Mouse (Mus musculus): Measurements from ENCODE around the gene Gh. TPM values are rescaled to one million over a fixed set of nuclear protein-coding genes. Genes with fewer than 3 reads are reported as not detected.

Gene Gh
- polyA plus RNA-seq, 1 experiment, result not detected

DNA sequence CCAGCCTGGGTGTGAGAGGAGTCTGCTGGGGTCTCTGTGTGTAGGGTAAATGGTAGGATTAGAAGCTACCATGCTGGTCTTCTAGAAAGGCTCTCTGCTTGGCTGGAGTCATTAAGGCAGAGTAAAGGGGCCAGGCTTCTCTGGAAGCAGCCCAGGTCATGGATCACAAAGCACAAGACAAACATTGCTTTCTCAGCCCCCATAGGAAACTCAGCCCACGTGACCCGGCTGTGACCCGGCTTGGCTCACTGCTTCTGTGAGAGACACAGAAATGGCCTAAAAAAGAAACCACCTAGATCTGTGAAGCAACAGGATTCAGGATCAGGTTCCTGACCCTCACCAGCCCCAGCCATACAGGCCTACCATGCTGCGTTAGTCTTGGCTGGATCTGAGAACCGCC lies 23.2 kb upstream of the Gh start:
- Histone ChIP-seq H3K4me3 (ENCODE audit: insufficient read depth, low read depth, low read length) (no peak overlapping the region), H3K27ac (replicated peaks; ENCODE audit: low read depth, low read length) (no peak overlapping the region), H3K4me1 (ENCODE audit: control insufficient read depth, insufficient read depth, insufficient read length, low read length) (no peaks in the 10 kb centered on the region)

DNA sequence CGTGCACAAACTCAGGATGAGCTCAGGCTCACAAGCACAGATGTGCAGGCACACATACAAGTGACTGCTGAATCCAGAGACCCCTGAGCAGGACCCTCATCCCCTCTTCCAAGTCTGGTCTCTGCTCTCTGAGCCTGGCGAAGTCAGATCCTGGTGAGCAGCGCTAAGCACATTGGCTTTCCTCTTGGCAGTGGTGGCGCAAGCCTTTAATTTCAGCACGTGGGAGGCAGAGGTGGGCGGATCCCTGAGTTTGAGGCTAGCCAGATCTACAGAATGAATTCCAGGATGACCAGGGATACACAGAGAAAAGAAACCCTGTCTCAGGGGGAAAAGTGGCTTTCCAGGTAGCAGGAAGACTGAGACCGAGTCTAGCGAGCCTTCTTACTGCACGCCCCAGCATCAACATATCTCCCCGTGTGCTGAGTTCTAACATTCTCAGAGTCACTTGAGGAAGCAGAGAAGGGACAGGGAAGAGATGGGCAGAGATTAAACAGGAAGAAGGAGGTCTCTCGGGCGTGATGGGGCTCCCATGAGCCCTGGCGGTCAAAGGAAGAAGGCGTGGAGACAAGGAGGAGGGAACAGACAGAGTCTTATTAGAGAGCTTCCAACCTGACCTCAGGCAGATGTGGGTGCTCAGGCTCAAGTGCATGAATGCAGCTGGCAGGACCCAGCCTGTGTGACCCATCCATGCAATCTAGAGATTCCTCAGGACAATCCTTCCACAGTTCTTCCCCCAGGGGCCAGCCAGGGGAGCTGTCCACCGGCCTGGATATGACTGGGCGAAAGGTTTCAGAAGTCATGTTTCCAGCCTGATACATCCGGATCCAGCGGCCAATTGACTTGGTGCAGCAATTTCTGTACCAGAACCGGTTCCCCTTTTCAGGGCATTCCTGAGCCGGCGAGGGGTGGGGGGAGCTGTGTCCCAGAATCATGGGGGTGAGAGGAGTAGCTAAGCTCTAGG lies 17.0 kb upstream of the Gh start:
- peaks cover 4% of the 10 kb centered on the region for H3K4me1 ChIP-seq (ENCODE audit: control insufficient read depth, insufficient read depth, insufficient read length, low read length)
- peak overlapping the region; percentile 48 for H3K27ac ChIP-seq (replicated peaks; ENCODE audit: low read depth, low read length)
- H3K4me3 ChIP-seq (ENCODE audit: insufficient read depth, low read depth, low read length), result peak overlapping the region; percentile 24

DNA sequence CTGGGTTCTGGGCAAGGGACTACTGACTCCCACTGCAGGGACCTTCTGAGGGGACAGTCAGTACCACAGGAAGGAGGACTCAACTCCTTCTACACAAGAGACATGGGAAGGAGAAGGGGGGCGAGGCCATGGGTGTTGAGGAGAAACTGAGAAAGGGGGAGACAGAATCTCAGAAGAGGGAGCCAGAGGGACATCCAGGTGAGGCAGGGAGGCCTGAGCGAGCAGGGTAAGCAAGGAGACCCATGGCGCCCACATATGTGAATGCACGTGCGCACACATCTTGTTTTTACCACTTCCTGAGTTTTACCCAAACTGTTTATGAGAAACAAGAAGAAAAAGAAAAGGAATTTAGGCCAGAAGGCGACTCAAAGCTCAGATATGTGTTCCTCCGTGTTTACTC lies 16.1 kb upstream of the Gh start:
- H3K4me3 ChIP-seq (ENCODE audit: insufficient read depth, low read depth, low read length), result no peak overlapping the region
- H3K27ac ChIP-seq (replicated peaks; ENCODE audit: low read depth, low read length), result no peak overlapping the region
- H3K4me1 ChIP-seq (ENCODE audit: control insufficient read depth, insufficient read depth, insufficient read length, low read length), result peaks cover 4% of the 10 kb centered on the region

DNA sequence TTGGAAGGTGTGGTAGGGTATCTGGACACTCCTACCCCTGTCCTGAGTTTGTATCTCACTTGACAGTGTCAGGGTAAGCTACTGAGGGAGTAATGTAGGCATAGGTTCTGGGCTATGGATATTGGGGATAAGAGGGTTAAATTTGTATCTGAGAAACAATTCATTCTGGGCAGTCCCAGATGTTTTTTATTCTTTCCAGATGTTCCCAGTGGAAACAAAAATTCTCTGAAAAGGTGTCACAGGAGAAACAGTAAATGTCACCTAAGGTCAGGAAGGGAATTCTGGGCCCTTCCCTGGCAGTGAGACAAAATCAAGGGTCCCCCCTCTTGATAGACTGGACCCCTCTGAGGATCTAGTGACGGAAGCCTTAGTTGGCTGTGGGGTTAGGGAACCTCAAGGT lies 14.8 kb upstream of the Gh start:
- no peak overlapping the region for H3K27ac ChIP-seq (replicated peaks; ENCODE audit: low read depth, low read length)
- peaks cover 4% of the 10 kb centered on the region for H3K4me1 ChIP-seq (ENCODE audit: control insufficient read depth, insufficient read depth, insufficient read length, low read length)
- no peak overlapping the region for H3K4me3 ChIP-seq (ENCODE audit: insufficient read depth, low read depth, low read length)

DNA sequence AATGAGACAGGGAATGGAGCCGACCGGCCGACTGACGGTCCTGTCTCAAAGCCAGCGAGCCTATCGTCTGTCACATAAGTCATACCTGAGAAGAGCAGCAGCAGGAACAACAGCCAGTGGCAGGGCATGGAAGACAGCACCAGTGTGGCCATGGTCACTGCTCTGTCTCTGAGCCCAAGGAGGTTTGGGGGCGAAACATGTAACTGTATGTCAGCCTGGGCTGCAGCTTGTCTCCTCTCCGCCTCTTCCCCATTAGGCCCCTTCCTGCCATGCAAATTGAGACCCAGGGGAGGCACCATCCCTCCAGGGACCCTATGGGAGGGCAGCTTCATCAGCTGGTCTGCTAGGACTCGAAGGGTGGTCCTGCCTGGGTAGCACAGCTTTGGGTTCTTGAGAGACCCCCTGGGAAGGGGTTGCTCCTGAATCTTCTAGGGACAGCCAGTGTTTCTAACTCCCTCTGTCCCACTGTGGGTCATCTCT lies 12.7 kb upstream of the Gh start, which contains the start of gene Cd79b:
Cd79b (minus strand) TSS at position 430 of the 480 bp plus-strand sequence.
- Histone ChIP-seq H3K27ac (replicated peaks; ENCODE audit: low read depth, low read length) (no peak within 1 kb of the TSS), H3K4me3 (ENCODE audit: insufficient read depth, low read depth, low read length) (0 out of 2 replicates have a peak within 1 kb of the TSS, but pooled peaks have one; percentile 6), H3K4me1 (ENCODE audit: control insufficient read depth, insufficient read depth, insufficient read length, low read length) (peaks cover 4% of the 10 kb centered on the region)

DNA sequence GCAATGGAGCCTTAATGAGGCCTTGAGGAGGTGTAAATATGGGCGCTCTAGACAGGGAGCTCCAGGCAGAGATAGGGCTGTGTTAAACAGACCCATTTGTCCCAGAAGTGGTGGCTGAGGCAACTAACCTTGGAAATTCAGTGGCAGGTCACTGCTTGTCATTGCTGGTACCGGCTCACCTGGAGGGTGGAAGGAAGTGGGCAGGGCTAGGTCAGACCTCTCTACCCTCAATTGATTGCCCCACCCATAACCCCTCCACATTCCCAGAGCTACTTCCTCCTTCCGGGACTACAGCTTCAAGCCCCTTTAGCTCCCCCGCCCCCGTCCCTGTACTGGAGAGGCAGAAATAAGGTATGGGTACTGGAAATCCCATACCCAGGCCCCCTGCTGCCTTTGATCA lies 11.9 kb upstream of the Gh start:
- H3K27ac ChIP-seq (replicated peaks; ENCODE audit: low read depth, low read length), result no peak overlapping the region

DNA sequence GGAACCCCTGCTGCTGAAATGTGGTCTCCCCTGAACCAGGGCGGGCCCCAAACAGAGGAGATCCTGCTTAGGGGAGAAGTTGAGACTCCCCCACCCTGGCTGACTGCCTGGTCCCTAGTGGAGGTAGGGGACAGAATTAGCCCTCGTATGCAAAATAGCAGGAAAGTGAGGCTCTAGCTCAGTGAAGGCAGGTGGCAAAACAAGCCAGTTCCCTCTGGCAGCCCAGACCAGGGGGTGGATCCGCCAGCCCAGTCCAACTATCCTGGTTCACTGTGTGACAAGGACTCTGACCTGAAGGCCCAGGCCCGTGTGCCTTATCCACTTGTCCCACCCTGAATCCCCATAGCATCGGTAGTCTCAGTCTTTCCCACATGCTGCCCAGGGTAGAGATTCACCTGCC lies 8.5 kb upstream of the Gh start:
- Histone ChIP-seq H3K27ac (replicated peaks; ENCODE audit: low read depth, low read length) (no peak overlapping the region), H3K4me3 (ENCODE audit: insufficient read depth, low read depth, low read length) (no peak overlapping the region), H3K4me1 (ENCODE audit: control insufficient read depth, insufficient read depth, insufficient read length, low read length) (no peaks in the 10 kb centered on the region)

More for the DNA sequence above, 11.9 kb upstream of the Gh start:
- Histone ChIP-seq H3K4me3 (ENCODE audit: insufficient read depth, low read depth, low read length) (no peak overlapping the region), H3K4me1 (ENCODE audit: control insufficient read depth, insufficient read depth, insufficient read length, low read length) (no peaks in the 10 kb centered on the region)

DNA sequence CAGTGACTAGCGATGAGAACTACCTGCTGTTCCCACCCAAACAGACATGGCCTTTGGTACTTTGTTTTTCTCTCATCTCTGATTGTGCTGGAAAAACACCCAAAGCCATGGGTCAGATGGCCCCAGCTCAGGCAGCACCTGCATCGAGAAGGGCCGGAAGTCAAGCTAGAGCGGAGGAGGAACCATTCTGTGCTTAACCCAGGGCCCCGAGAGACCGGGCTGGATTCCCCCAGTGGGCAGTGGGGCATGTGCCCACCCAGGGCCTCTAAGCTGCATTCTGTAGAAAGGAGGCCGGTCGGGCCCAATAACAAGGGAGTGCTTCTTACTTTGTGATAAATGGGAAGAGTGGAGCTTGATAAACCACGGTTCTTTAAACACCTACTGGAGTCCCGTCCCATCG lies 6.5 kb upstream of the Gh start:
- H3K27ac ChIP-seq (replicated peaks; ENCODE audit: low read depth, low read length), result no peak overlapping the region
- no peak overlapping the region for H3K4me3 ChIP-seq (ENCODE audit: insufficient read depth, low read depth, low read length)
- H3K4me1 ChIP-seq (ENCODE audit: control insufficient read depth, insufficient read depth, insufficient read length, low read length), result no peaks in the 10 kb centered on the region

DNA sequence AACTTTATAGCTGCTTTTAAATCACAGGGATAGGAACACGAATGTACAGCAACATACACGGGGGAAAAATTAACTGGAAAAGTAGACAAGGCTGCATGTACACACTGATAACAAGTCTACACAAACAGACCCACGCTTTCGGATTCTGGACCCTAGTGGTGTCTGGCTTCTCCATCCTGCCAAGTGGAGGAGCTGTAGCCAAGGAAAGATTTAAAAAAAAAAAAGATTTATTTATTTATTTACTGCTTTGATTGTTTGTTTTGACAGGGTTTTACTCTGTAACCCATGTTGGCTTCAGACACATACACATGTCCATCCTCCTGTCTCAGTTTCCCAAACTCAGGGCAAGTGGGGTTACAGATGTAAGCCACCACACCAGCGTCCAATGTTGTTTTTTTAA lies 5.8 kb upstream of the Gh start:
- Histone ChIP-seq H3K4me1 (ENCODE audit: control insufficient read depth, insufficient read depth, insufficient read length, low read length) (no peaks in the 10 kb centered on the region), H3K4me3 (ENCODE audit: insufficient read depth, low read depth, low read length) (no peak overlapping the region), H3K27ac (replicated peaks; ENCODE audit: low read depth, low read length) (no peak overlapping the region)

DNA sequence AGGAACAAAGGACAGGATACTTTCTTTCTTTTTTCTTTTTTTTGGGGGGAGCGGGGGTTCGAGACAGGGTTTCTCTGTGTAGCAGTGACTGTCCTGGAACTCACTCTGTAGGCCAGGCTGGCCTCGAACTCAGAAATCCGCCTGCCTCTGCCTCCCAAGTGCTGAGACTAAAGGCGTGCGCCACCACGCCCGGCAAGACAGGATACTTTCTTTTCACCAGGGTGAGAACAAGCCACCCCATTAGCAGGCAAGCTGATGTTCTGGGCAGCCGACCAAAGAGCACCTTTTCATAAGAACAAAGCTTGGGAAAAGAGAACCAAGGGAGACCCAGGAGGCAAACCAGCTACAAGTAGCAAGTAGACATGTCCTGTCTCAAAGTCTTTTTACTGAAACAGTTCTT lies 5.1 kb upstream of the Gh start:
- no peaks in the 10 kb centered on the region for H3K4me1 ChIP-seq (ENCODE audit: control insufficient read depth, insufficient read depth, insufficient read length, low read length)
- H3K4me3 ChIP-seq (ENCODE audit: insufficient read depth, low read depth, low read length), result no peak overlapping the region

DNA sequence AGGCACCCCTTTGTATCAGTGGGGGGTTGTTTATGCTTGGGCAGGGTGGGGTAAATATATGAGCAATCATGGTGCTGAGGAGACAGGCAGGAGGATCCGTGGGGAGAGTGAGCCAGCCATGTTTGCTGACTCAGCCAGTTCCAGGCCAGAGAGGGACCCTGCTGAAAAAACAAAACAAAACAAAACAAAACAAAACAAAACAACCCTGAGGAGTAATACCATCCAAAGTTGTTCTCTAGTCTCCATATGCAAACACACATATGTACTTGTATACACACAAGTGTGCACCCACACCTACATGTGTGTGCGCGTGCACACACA lies 4.4 kb upstream of the Gh start:
- no peak overlapping the region for H3K4me3 ChIP-seq (ENCODE audit: insufficient read depth, low read depth, low read length)
- H3K27ac ChIP-seq (replicated peaks; ENCODE audit: low read depth, low read length), result no peak overlapping the region

More for the DNA sequence above, 5.1 kb upstream of the Gh start:
- H3K27ac ChIP-seq (replicated peaks; ENCODE audit: low read depth, low read length), result no peak overlapping the region

DNA sequence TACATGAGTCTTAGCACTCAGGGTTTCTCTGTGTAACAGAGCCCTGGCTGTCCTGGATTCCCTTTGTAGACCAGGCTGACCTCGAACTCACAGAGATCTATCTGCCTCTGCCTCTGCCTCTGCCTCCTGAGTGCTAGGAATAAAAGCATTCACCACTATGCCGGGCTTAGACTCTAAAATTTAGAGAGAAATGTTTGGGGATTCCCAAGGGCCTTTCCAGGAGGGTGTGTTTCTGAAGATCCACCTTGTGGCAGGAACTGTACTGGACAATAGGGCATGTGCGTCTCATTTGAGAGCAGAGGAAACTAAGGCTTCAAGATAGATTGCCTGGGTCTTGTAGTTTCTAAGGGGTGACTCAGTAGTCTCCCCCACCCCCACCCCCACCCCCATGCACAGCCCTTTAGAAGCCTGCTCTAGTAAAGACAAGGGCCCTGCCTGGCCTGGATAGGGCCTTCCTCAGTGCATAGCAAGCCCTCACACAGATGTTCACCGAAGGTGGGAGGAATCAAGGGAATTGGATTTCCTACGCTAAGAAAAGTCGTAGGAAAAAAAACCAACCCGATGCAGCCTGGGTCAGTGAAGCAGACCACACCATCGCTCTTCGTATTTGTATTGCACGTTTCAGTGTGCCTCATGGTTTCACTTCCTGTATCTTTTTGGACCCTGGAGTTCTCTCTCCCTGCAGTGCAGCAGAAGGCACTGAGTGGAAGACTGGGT lies 3.8 kb upstream of the Gh start:
- no peaks in the 10 kb centered on the region for H3K4me1 ChIP-seq (ENCODE audit: control insufficient read depth, insufficient read depth, insufficient read length, low read length)
- no peak overlapping the region for H3K4me3 ChIP-seq (ENCODE audit: insufficient read depth, low read depth, low read length)
- H3K27ac ChIP-seq (replicated peaks; ENCODE audit: low read depth, low read length), result no peak overlapping the region

More for the DNA sequence above, 4.4 kb upstream of the Gh start:
- no peaks in the 10 kb centered on the region for H3K4me1 ChIP-seq (ENCODE audit: control insufficient read depth, insufficient read depth, insufficient read length, low read length)

DNA sequence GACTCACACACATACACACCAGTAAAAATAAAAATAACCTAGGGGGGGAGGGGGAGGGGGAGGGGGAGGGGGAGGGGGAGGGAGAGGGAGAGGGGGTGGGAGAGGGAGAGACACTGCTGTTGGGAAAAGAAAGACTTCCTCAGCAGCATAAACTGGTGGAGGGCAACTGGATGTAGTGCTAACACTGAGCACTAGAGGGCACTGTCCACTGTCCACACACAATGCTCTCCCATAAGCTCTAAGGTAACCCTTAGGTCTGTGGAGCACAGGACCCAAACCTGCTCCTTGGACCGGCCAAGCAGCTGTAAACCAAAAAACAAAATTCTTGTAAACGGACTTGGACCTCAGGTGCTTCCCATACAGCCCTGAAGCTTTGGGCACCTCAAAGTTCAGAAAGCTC lies 969 bp upstream of the Gh start:
- no peak overlapping the region for H3K27ac ChIP-seq (replicated peaks; ENCODE audit: low read depth, low read length)
- no peak overlapping the region for H3K4me3 ChIP-seq (ENCODE audit: insufficient read depth, low read depth, low read length)
- H3K4me1 ChIP-seq (ENCODE audit: control insufficient read depth, insufficient read depth, insufficient read length, low read length), result no peaks in the 10 kb centered on the region

DNA sequence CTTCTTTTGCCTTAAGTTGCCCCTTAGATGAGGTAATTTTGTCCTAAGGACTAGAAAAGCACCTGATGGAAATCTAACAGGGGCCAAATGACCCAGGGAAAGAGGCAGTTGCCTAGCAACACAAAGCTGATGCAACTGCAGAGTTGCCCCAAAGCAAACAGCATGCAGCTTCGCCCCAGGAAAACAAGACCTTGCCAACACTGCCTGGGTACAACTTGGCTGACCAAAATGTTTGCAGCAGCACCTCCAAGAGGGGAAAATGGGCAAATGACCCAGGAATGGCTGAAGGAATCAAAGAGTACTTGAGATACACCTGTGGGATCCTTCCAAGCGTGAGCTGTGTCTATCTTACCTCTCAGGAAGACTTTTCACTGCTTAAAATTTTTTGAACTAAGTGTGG lies 9.8 kb downstream of the Gh start:
- Histone ChIP-seq H3K4me1 (ENCODE audit: control insufficient read depth, insufficient read depth, insufficient read length, low read length) (no peaks in the 10 kb centered on the region), H3K4me3 (ENCODE audit: insufficient read depth, low read depth, low read length) (no peak overlapping the region), H3K27ac (replicated peaks; ENCODE audit: low read depth, low read length) (no peak overlapping the region)

DNA sequence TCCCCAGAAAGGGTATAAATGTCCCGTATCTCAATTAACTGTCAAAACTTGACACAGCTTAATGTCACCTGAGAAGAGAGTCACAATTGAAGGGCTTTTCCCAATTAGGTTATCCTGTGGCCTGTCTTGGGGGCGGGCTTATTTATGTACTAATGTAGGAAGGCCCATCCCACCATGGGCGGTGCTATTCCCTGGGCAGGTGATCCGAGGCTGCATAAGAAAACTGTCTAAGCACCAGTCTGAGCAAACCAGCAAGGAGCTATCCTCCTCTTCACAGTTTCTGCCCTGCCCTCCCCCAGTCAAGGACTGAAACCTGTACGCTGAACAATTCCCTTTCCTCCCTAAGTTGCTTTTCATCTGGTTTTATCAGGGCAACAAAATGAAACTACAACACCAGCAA lies 11.3 kb downstream of the Gh start:
- Histone ChIP-seq H3K27ac (replicated peaks; ENCODE audit: low read depth, low read length) (no peak overlapping the region), H3K4me1 (ENCODE audit: control insufficient read depth, insufficient read depth, insufficient read length, low read length) (no peaks in the 10 kb centered on the region), H3K4me3 (ENCODE audit: insufficient read depth, low read depth, low read length) (no peak overlapping the region)
